Mouse (Mus musculus) cerebellum, adult 2 months (tissue): ENCODE results near the gene Zfhx3.

Source experiments
- CTCF ChIP-seq: fragments of 200-500 bp; IDR thresholded peaks from 2 replicates; pipeline ENCODE4 v1.5.1; 2011; ENCODE audit warnings: low read depth, mild to moderate bottlenecking, control low read depth, low read length, moderate library complexity, borderline replicate concordance; ENCODE audit not compliant: insufficient read depth
- POLR2A ChIP-seq: fragments of 200-500 bp; IDR thresholded peaks from 2 replicates; pipeline ENCODE4 v1.6.1; 2011; ENCODE audit warnings: low read length, control low read depth, borderline replicate concordance; ENCODE audit not compliant: insufficient read depth

- TF ChIP-seq CTCF (no peak), POLR2A (no peak)
Observed at GRCm38 (mm10) chr8:108901208-108901607, 958.8 kb downstream of the Zfhx3 start.
